Comparison of ENCODE assay signal across 13 mouse cellular contexts in genomic region chr1:106318341-106318740, GRCm38 (mm10).
"Had no signal": no experiment of that assay in that cellular context is flagged by ENCODE, and none has a peak within 500 bp of the region (broad histone marks: within the 10 kb centered on the region; RNA-seq: fewer than 3 reads in every experiment).

No protein-coding gene starts in this region.

- H3K9ac ChIP-seq: lung, embryonic 15.5 days; neural tube, embryonic 13.5 days; stomach, embryonic 15.5 days had no signal

- H3K4me2 ChIP-seq: liver, embryonic 11.5 days; lung, embryonic 15.5 days; neural tube, embryonic 13.5 days; stomach, embryonic 15.5 days had no signal

- H3K4me1 ChIP-seq: limb, embryonic 10.5 days; lung, embryonic 15.5 days; neural tube, embryonic 13.5 days; stomach, embryonic 15.5 days had no signal

- H3K27me3 ChIP-seq: lung, embryonic 15.5 days; neural tube, embryonic 13.5 days; stomach, embryonic 15.5 days had no signal

- H3K36me3 ChIP-seq: limb, embryonic 10.5 days; lung, embryonic 15.5 days; stomach, embryonic 15.5 days had no signal

- H3K27ac ChIP-seq: left cerebral cortex, adult 2 months; limb, embryonic 10.5 days; lung, embryonic 15.5 days; neural tube, embryonic 13.5 days; stomach, embryonic 15.5 days had no signal

- H3K4me3 ChIP-seq: left cerebral cortex, adult 2 months; limb, embryonic 10.5 days; lung, embryonic 15.5 days; neural tube, embryonic 13.5 days; stomach, embryonic 15.5 days had no signal

- DNase-seq: kidney, adult 8-10 months; kidney, postnatal 25 days; lung, postnatal 14 days; midbrain, embryonic 14.5 days; retina, postnatal 1 day; right cerebral cortex, postnatal 4 days; spleen, adult 18-20 months had no signal

- H3K9me3 ChIP-seq: limb, embryonic 10.5 days; lung, embryonic 15.5 days; neural tube, embryonic 13.5 days; stomach, embryonic 15.5 days had no signal
